In the genomic region with DNA sequence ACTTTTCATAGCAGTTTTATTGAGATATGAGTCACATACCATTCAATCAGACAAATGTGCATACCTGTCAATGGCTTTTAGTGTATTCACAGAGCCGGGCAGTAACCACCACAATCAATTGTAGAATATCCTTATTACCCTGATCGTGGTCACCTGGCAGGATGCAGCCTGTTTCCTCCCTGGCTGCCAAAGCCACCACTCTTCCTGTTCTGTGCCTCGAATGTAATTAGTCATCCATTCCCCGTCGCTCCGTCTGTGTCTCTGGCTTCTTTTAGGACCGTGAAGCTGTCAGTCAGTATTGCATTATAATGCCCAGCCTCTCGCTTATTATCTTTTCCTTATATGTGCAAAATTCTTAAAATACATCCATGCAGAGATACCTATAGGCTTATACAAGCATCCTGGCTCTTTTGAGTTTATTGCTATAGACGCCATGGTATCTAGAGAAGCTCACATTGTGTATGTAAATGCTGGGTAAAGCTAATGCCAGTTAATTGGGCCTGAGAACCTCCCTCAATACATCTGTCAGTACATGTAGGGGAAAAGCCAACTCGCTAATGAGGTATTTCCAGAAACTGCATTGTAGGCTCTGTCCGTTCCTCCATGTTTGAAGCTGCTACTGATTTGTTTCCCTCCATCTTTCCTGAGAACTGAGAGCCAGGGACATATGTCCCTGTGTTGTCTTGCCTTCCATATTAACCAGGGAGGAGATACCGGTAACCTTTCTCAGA, we compare ENCODE assay signal across 19 mouse cellular contexts.
A peak's percentile ranks its signal among the peaks of the same experiment; 100 is the strongest.
DNase-seq lines count a peak whose midpoint lies in the region; ATAC-seq and TF ChIP-seq lines count a peak whose summit lies in the region.
"Had no signal": no experiment of that assay in that cellular context is flagged by ENCODE, and none has a peak within 500 bp of the region (broad histone marks: within the 10 kb centered on the region; RNA-seq: fewer than 3 reads in every experiment).

No protein-coding gene starts in this region.

- TF ChIP-seq EP300 in heart, adult 2 months (IDR thresholded peaks at IDR 0.05; ENCODE audit: insufficient read depth, low read depth, low read length): no peak
- TF ChIP-seq EP300 in lung, postnatal 0 days (IDR thresholded peaks at IDR 0.05): no peak

- TF ChIP-seq CTCF in heart, adult 2 months (IDR thresholded peaks at IDR 0.05): no peak
- TF ChIP-seq CTCF in brain, embryonic 14.5 days (IDR thresholded peaks at IDR 0.05; ENCODE audit: borderline replicate concordance, extremely low read depth, insufficient read depth, insufficient read length): no peak
- TF ChIP-seq CTCF in lung, postnatal 0 days (IDR thresholded peaks at IDR 0.05): no peak

- no peaks in the 10 kb centered on the region for H3K36me3 ChIP-seq in heart, adult 2 months (ENCODE audit: control insufficient read depth, insufficient read depth, low read length)
- H3K36me3 ChIP-seq in lung, postnatal 0 days (ENCODE audit: insufficient read depth, low read length): no peaks in the 10 kb centered on the region
- H3K36me3 ChIP-seq: embryonic facial prominence, embryonic 12.5 days had no signal

- H3K4me3 ChIP-seq in heart, adult 2 months: no peak overlapping the region
- no peak overlapping the region for H3K4me3 ChIP-seq in lung, postnatal 0 days (ENCODE audit: low read depth, low read length)
- H3K4me3 ChIP-seq: embryonic facial prominence, embryonic 12.5 days; erythroblast, embryonic 14.5 days; limb, embryonic 13.5 days; midbrain, embryonic 10.5 days had no signal

- no peak for TF ChIP-seq POLR2A in heart, adult 2 months (IDR thresholded peaks at IDR 0.05; ENCODE audit: insufficient read depth, low read depth, low read length)
- TF ChIP-seq POLR2A in brain, embryonic 14.5 days (IDR thresholded peaks at IDR 0.05; ENCODE audit: borderline replicate concordance, extremely low read depth, insufficient read depth, insufficient read length, poor library complexity, severe bottlenecking): no peak

- 52% methylated on average over 12 of the region's 12 CpGs for WGBS in heart, adult 2 months
- 66% methylated on average over 12 of the region's 12 CpGs for WGBS in lung, postnatal 0 days

- intact Hi-C loops in heart, adult 2 months (cut with DNase I): no loop called here

- no peaks in the 10 kb centered on the region for H3K27me3 ChIP-seq in heart, adult 2 months (ENCODE audit: control insufficient read depth, insufficient read depth, low read length)
- no peaks in the 10 kb centered on the region for H3K27me3 ChIP-seq in lung, postnatal 0 days (replicated peaks; ENCODE audit: insufficient read depth, low read length)
- H3K27me3 ChIP-seq: embryonic facial prominence, embryonic 12.5 days; limb, embryonic 13.5 days had no signal

- no peaks in the 10 kb centered on the region for H3K79me2 ChIP-seq in heart, adult 2 months (replicated peaks; ENCODE audit: control insufficient read depth, insufficient read depth, low read length)

- H3K27ac ChIP-seq in heart, adult 2 months: no peak overlapping the region
- no peak overlapping the region for H3K27ac ChIP-seq in lung, postnatal 0 days (ENCODE audit: low read length)
- H3K27ac ChIP-seq: embryonic facial prominence, embryonic 12.5 days; limb, embryonic 13.5 days; liver, embryonic 14.5 days; midbrain, embryonic 10.5 days; stomach, postnatal 0 days had no signal

- ATAC-seq in megakaryocyte progenitor cell, adult 5-6 weeks (replicated peaks; ENCODE audit: poor library complexity): peak; percentile 99
- ATAC-seq in lung, postnatal 0 days: no peak
- ATAC-seq: CD4-positive, CD25-positive, alpha-beta regulatory T cell, adult 4 months had no signal

- no peak overlapping the region for H3K9ac ChIP-seq in heart, adult 2 months (ENCODE audit: low read depth, low read length)
- H3K9ac ChIP-seq in lung, postnatal 0 days (replicated peaks; ENCODE audit: low read depth): no peak overlapping the region
- H3K9ac ChIP-seq: embryonic facial prominence, embryonic 12.5 days; limb, embryonic 13.5 days; liver, embryonic 14.5 days had no signal

- H3K9me3 ChIP-seq in lung, postnatal 0 days (ENCODE audit: low read length): peaks cover 8% of the 10 kb centered on the region; the same call in 1 of the 2 replicates

- peak; percentile 26 for DNase-seq in heart, postnatal 4 days
- no peak for DNase-seq in heart, adult 2 months
- DNase-seq in MN1 (ENCODE audit: low spot score): peak; percentile 29
- DNase-seq in brain, embryonic 14.5 days (ENCODE audit: low read depth): peak; percentile 81
- no peak for DNase-seq in lung, postnatal 0 days (ENCODE audit: low spot score)
- no peak for DNase-seq in right cerebral cortex, postnatal 36 days (ENCODE audit: low spot score in 2 of 2)
- DNase-seq: cerebellum, adult 9-10 months; gastrocnemius, postnatal 10 days; kidney, adult 18-20 months; layer of hippocampus, postnatal 36 days; lung, postnatal 10 days had no signal

- no peaks in the 10 kb centered on the region; the same call in 1 of the 2 replicates for H3K4me1 ChIP-seq in heart, adult 2 months (ENCODE audit: control insufficient read depth, insufficient read depth, low read length)
- H3K4me1 ChIP-seq in lung, postnatal 0 days (ENCODE audit: insufficient read depth, low read depth, low read length): no peaks in the 10 kb centered on the region
- H3K4me1 ChIP-seq: limb, embryonic 13.5 days; midbrain, embryonic 10.5 days had no signal

- H3K4me2 ChIP-seq in lung, postnatal 0 days (replicated peaks; ENCODE audit: low read depth, low read length): no peak overlapping the region
- H3K4me2 ChIP-seq: embryonic facial prominence, embryonic 12.5 days; limb, embryonic 13.5 days had no signal

Comparison
In these comparisons a context has a peak if more than half of its experiments do, and no peak if none do; other contexts are left out.
1. DNase-seq: peak in heart, postnatal 4 days (single experiment), MN1 (single experiment) and brain, embryonic 14.5 days (single experiment); none in heart, adult 2 months (0 of 2), lung, postnatal 0 days (single experiment) and right cerebral cortex, postnatal 36 days (0 of 2).